Mouse (Mus musculus) olfactory bulb, adult 2 months (tissue): Measurements from ENCODE around the gene Rasa4.

Source experiments
- CTCF ChIP-seq: fragments of 200-500 bp; IDR thresholded peaks from 2 replicates; pipeline ENCODE4 v1.5.1; 2012; ENCODE audit warnings: low read depth, mild to moderate bottlenecking, low read length, moderate library complexity; ENCODE audit not compliant: insufficient read depth
- POLR2A ChIP-seq: fragments of 200-500 bp; IDR thresholded peaks from 2 replicates; pipeline ENCODE4 v1.6.1; 2012; ENCODE audit warnings: mild to moderate bottlenecking, low read depth, low read length, moderate library complexity; ENCODE audit not compliant: insufficient read depth

GRCm38 (mm10) chr5:136061567-136061966 lies 22.1 kb upstream of the Rasa4 start:
- TF ChIP-seq CTCF, result peak; percentile 87
- TF ChIP-seq POLR2A, result no peak
